Mouse (Mus musculus): ENCODE data around the gene Chtop. TPM values are rescaled to one million over a fixed set of nuclear protein-coding genes. Genes with fewer than 3 reads are reported as not detected.

Chtop gene
- total RNA-seq, 2 experiments from 2014 or later: 86.0 to 86.1 TPM

DNA sequence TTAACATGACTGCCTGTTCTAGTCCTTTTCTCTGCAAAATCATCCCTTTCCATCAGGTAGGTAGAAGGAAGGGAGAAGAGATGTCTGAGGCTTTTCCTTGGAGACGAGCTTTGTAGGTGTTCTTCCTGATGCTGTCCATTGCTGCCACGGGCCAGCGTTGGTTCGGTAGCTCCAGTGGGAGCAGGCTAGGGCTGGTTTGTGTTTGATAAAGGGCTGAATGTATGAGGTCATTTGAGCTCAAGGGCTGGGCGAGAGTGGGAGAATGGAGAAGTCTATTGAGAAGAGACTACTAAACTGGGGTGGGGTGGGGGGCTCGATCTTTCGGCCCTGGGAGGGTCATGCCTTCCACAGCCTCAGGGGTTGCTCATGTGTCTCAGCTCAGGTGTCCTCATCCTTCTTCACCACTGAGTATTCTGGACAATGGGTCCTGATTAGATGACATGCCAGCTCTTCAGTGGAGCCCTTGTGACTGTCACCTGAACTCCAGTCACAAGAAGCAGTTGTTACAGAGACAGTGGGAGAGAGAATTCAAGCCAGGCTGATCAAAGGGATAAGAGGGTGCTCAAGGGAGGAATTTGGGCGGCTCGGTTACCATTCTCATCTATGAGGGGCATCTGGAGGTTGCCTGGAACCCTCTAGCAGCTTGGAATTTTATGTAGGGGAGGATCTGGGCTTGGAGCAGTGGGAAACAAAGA lies 3.8 kb upstream of the Chtop start:
- DNase-seq: no peak

DNA sequence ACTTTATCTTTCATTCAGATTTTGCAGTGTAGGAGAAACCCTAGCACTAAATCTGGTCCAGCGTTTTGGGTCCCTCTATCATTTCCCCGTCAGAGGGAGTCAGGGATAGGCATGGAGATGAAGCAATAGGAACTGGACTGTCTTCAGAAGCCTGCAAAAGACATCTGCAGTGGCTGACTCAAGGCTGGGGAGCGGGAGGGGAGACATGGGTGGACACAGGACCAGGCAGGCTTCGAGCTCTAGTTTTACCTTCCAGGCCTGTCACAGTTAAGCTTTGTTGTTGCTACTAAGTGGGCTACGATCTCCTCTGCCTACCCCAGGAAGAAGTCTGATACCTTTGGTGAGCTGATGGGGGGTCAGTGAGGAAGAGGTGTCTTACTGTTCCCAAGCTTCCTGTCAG lies 3.0 kb upstream of the Chtop start:
- DNase-seq: no peak

DNA sequence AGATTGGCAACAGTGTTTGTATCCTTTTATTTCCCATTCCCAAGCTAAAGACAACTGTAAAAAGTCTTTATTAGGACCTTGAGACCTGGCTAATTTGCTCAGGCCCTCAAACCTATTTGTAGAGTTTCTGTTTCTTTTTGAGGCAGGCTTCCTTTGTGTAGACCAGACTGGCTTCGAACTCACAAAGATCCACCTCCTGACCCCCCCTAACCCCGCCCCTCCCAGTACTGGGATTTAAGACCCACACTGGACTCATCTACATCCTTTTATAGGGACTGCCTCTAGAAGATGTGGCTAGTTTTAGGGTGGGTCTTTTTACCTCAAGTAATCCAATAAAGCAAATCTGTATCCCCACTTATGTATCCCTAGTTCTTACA lies 437 bp upstream of the Chtop start:
- no peak for DNase-seq

DNA sequence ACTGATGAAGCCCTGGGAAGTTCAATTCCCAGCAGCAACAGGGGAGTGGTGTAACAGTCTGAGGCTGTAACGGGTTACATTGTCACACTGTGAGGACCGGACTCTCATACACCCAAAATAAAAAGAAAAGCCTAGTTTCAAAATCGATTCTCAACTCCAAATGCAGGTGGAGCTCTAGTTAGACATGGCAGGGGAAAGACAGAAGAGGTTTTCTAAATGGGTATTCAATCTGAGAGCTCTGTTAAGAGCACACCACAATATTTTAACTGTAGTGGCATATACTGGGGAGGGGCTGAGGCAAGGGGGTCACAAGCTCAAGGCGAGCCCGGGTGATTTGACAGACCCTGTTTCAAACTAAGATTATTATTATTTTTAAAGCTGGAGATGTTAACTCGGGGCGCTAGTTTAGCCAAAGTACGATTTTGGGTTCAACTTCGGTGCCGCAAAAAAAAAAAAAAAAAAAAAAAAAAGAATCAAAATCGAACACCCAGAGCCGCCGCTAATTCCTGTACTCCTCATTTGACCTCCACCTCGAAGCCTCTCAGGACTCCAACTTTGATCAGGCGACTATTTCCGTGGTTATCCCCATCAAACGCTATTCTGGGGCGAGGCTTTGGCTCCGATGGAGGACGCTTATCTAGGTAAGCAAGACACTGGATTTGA lies 880 bp downstream of the Chtop start:
- no peak for DNase-seq

DNA sequence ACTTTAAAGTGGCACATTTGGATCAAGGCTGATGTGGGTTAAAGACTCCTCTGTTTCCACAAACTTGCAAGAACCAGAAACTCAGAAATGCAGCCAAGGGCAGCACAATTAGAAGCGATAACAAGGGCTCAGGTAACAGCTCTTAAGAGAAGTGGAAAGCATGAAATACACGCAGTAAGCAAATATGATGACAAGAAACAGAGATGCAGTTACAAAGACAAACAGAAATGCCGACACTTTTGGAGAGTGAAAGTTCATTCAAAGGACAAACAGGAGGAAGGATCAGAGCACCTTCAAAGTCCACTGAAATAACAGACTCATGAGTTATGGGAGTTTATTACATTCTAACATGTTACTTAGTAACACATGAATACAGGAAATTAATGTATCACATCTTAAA lies 2.9 kb downstream of the Chtop start:
- DNase-seq: no peak

DNA sequence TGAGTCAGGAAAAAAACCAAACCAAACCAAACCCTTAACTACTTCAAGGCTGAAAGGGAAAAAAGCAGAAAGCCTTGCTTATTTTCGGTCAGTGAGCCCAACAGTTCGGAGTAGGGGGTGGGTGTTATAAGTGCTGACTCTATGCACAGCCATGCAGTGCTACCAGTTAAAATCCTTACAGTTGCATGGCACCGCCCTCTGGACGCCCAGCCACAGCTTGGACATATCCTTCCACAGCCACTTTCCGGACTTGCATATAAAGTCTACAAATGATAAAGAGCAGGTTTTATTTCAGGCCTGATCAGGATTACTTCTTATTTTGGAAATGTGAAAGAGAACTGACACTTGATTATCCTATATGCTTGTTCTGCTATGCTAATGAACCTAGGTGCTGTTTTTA lies 4.1 kb downstream of the Chtop start:
- DNase-seq: no peak

DNA sequence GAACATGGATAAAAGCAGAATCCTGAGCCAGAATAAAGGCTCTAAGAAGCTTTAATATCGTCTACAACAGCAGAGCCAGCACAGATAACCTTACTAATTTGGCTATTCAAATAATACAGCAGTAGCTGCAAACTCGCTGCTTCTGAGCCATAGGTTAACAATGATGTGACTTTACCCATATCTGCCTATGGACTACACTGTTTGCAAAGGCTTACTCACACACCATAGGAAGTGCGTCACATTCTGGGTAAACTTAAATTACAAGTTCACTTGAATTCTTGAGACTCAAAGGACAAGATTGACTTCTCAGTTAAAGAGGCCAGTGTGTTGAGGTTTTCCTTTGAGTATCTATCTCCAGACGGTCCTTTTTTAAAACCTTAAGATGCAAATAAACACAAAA lies 5.9 kb downstream of the Chtop start:
- DNase-seq: no peak

DNA sequence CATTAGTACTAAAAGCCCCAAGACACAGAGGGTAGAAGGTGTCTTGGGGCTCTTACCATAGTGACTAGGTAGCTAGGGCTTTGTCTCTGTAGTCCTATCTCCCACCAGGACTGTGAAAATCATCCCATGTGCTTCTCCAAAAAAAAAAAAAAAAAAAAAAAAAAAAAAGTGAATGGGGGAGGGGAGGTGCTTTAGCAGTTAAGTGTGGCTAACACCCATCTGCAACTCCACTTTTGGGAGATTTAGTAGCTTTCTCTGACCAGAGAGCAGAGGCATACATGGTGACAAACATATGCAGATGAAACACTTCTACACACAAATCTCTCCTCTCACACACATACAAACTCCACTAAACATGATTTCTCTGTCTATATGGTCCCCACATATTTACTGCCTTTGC lies 11.7 kb downstream of the Chtop start:
- DNase-seq: no peak

DNA sequence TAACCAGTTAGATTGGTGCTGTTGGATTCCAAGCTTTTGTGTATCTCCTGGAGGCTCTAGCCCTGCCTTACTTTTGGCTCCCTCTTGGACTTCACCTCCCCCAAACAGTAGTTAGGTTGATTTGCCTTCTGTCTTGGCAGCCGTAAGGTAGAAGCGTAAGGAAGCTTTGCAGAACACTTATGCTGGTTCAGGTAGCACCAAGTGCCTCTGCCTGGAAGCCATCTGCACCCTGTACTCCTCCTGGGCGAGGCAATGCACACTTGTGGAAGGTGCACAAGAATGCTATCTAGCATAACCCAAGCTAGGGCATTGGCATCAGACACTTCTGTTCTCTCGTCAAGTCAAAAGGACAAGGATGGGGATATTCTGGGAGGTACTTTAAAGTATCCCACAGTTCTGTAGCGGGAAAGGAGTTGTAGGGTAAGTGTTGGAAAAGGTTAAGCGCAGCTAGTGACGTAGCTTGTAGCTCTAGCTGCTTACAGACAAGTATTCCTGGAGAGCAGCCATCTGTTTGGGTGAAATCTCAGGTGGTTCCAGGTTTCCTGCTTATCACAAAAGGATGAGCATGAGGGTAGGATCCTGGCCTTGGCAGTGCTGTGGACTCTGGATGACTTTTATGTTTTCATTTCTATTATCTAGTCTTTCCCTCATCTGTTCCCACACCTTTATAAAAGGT lies 13.3 kb downstream of the Chtop start:
- no peak for DNase-seq

DNA sequence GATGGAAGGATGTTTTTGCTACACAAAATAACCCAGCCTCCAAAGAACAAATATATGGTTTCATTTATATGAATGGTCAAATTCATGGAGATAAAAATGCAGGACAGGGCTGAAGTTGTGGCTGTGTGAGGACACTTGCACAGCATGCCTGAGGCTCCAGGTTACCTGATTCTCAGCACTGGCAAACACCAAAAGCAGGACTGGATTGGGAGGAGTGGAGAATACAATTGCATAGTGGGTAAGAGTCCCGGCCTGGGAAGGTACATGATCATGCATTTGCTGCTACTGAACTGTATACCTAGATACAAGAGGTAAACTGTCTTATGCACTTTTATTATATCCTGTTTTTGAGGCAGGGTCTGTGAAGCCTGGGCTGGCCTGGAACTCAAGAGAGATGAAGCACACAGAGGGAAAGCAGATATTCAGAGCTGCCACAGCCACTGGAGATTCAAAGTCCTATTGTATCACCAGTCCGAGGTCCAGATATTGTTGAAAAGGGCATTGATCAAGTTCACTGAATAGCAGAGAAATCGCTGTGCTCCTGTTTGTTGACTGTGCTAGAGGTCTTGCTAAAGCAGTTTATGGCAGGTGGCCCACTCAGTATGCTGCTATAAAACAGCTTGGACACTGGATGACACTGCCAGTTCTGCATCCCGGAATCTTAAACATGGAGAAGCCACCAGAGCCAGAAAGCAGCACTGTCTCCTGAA lies 15.3 kb downstream of the Chtop start:
- no peak for DNase-seq

DNA sequence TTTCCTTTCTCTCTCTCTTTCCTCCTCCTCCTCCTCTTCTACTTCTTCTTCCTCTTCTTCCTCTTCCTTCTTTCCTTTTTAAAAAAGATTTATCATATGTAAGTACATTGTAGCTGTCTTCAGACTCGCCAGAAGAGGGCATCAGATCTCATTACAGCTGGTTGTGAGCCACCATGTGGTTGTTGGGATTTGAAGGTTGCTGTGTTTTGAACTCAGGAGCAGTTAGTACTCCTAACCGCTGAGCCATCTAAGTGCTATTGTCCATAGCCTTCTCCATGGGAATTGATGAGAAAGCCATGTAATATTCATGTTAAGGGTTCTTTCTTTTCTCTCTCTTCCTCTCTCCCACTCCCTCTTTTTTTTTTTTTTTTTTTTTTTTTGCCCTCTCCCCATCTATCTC lies 17.9 kb downstream of the Chtop start:
- no peak for DNase-seq

DNA sequence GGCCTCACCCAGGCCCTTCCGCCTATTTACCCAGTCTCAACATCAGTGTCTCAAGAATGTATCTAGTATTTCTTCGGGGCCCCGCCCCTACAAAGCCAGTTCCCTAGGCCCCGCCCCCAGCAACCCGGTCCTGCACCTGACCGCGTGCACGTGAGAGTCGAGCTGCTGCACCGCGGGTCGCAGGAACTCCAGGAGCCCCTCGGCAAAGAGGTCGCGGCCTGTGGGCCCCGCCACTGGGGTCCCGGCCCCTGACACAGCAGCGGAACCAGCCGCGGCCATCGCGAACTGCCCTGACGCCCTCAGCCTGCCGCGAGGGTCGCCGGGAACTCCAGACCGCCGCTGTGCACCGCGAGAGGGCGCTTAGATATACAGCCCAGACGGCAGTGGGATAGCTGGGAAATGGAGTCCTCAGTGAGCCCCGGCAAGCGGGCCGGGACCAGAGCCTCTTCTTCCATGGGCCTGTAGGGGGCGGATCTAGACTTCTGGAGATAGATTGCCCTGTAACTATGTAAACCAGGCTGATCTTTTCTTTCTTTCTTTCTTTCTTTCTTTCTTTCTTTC lies 18.5 kb downstream of the Chtop start, which contains the start of gene Snapin:
Gene Snapin, minus strand, starts transcription at position 338 of the 561 bp plus-strand sequence.
- peak; percentile 93 for DNase-seq

DNA sequence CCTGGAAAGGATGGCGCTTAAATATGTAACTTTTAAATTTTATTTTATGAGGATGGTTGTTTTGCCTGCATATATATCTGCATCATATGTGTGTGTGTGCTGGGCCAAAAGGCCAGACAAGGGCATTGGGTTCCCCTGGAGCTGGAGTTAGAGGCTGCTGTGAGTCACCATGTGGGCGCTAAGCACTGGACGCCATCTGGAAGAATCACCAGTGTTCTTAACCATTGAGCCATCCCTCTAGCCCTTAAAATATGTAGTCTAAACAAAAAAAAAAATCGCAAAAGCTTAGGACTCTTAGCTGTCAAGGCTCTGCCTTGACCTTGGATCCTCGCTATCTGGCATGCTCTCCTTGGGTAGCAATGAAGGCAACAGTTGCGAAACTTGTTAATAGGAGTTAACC lies 20.7 kb downstream of the Chtop start:
- DNase-seq: no peak

DNA sequence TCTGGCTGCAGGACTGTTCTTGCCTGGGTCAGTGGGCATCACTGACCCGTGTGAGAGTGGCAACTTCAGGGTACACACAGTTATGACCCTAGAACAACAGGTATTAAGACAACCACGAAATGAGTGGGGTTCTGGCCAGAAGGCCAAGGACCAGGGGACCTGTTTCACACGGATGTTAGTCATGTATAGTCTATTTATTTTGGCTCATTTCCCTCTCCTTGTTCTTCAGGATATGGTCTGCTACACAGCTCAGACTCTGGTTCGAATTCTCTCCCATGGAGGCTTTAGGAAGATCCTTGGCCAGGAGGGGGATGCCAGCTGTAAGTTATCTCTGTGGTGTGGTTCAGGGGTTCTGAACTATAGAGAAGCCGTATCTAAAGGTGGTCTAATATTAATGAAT lies 22.3 kb downstream of the Chtop start:
- DNase-seq: no peak

DNA sequence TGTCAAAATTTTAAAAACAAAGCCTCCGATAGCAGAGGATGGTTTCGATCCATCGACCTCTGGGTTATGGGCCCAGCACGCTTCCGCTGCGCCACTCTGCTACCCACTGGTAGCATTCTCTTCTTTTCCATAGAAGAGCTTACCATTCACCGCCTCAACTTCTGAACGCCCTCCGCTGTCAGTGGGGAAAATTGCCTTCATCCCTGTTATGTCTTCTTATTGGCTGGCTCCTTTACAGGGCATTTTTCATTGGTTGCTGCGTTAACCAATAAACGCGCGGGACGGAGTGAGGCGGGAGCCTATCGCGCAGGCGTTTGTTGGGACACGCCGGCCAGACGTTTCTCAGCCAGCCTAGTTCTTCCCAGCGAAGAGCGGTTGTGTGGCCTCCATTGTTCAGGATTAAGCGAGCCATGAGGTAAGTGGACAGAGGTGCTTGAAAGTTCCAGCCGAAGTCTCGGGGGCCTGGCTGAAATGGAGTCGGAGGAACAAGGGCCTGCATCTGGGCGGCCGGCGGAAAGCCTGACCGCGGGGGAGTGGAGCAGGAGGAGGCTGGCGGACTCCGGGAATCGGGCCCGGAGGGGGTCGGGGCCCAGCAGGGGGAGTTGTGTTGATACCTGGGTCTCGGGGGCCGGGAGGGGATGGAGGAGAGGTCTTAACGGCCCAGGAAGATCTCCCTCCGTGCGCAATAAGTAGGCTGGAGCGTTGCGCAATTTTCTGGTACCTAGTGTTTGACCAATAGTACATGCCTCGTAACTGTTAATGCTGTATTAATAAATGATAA lies 33.3 kb downstream of the Chtop start, which contains the start of gene Ilf2:
Gene Ilf2, plus strand, starts transcription at position 296 of the 781 bp plus-strand sequence.
- DNase-seq: peak; percentile 96

DNA sequence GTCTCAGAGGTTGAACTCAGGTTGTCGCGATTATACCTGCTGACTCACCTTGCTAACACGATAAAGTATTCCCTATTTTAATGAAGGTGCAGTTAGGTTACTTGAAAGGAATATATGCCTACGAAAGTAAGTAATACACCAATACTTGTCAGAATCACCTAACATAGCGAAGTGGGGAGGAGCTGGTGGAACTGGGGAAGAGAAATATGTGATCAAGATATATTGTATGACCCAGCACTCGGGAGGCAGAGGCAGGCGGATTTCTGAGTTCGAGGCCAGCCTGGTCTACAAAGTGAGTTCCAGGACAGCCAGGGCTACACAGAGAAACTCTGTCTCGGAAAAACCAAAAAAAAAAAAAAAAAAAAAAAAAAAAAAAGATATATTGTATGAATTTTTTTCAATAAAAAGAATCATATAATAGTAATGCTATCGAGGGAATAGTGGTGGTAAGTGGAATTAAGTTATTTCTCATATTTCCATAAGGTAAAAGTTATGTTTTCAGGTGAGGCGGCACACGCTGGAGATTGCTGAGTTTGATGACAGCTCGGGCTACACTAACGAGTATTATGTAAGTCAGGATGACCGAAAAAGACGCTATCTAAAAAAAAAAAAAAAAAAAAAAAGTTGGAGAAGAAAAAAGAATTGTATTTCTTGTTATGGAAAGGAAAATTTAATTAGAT lies 34.0 kb downstream of the Chtop start:
- DNase-seq: no peak

DNA sequence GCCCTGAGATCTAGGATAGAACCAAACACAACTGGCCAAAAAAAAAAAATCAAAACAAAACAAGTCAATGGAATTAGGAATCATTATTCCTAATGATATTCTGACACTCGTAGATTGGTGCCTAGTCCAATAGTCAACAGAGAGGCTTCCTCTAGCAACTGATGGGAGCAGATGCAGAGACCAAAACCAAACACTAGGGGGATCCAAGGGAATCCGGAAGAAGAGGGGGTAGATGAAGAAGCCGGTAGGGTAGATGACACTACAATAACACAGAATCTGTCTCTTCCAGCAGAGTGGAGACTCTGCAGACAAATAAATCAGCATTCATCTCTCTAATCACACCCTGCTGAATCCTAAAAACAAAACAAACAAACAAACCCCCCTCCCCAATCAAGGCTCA lies 37.1 kb downstream of the Chtop start:
- DNase-seq: peak; percentile 27

DNA sequence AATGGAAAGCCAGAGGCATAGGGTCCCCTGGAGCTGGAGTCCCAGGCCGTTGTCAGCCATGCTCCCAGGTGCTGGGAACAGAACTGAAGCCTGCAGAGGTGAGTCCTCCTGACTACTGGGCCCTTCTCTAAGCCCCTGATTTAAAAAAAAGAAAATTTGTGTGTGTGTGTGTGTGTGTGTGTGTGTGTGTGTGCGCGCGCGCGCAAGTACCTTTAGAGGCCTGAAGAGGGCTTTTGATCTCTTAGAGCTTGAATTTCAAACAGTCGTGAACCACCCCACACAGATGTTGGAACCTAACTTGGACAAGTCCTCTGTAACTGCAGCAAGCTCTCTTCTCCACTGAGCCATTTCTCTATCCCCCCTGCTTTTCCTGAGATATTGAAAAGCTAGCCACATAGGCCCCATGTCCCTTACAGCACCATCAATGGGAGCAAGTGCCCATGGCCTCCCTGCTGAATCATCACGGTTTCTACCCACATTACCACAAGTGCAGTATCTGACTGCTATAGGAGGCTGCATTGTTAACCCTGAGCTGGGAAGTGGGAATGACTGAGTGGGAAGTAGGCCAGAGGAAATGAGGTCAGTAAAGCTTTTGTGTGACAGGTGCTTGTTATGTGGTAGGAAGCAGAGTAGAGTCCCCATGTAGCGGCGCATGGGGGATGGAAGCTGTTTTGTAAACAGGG lies 41.5 kb downstream of the Chtop start:
- DNase-seq: no peak

DNA sequence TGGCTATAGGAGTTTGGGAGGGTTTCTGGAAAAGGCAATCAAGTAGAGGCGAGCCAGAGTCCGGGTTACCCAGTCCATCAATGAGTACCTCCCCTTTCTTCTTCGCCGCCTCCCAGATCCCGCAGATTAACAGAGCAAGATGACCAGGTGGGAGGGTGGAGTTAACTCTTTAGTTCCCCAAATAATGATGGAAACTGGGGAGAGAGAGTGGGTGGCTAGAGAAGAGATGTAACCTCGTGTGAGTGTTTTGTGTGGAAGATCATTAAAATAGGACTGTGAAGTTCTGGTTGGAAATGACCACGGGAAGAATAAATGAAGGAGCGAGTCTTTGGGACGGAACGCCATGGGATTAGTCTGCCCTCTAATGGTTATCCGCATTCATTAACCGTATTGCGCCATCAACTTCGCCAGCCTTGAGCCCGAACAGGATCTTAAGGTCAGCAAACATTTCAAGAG lies 43.0 kb downstream of the Chtop start:
- DNase-seq: peak; percentile 43

DNA sequence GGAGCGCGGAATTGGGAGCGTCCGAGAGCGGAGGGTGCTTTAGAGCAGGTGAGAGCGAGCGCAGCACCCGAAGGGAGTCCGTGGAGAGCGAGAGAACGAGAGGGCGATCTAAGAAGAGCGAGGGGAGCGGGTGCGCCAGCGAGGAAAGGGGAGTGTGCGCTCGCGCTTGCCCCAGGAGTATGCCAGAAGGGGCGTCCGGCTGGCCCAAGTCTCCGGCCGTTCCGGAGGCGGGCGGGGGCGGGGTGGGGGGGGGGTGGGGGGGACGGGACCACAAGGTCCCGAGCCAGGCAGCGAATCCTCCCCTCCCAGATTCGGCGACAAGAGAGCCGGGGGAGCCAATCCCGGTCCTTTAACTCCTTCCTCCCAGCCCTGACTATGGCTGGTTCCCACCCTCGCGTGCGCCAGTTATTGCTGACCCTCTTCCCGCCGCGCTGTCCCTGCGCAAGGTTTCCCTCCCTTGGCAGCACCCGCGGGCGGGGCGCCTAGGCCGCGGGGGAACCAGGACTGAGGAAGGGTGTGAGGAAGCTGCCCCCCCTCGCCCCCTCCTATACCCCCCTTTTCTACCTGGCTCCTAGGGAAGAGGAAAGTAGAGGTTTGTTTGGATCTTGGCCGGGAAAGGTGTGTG lies 43.5 kb downstream of the Chtop start, which contains the start of gene Npr1:
Gene Npr1, minus strand, starts transcription at position 181 of the 625 bp plus-strand sequence.
- DNase-seq: peak; percentile 70

All from gastrocnemius, postnatal 25 days (tissue).